Mouse (Mus musculus): ENCODE results near the gene Osgep.

DNA sequence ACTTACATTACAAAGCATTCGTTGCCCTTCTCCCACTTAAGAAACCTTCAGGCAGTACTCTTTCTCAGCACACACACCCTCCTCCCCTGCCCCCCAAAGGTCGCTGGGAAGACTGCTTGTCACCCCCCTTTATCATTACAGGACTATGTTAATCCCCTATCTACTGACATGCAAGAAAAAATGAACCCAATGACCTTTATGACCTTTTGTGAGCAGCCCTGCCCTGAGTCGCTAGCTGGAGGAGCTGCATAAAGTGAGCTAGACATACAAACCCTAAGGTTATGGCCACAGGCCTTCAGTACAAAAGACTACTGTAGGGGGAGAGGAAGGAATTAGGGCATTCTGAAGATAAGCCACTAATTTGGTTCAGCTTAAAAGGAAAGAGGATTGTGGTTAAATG is 13.3 kb downstream of the Osgep start:
- no peak for TF ChIP-seq POLR2A (IDR thresholded peaks at IDR 0.05; ENCODE audit: low read depth, low read length)
- no peak for TF ChIP-seq CTCF (conservative IDR thresholded peaks at IDR 0.05; ENCODE audit: insufficient read depth, insufficient read length, low read depth, low read length)
